Mouse (Mus musculus) mouse trophoblast stem cell (cell line): Measurements from ENCODE around the gene Gm4175.
"Not testable (repeated sequence)": the region's sequence is repeated elsewhere in the genome, so short reads cannot be mapped to it uniquely, and the experiment has no call there.

ENCODE experiments used
- in situ Hi-C, 2 experiments: fragments of 300-500 bp; cut with MseI, MboI; formaldehyde crosslinking; loops; 2 replicates in 1 of 2; 3 replicates in 1 of 2; pipeline ENCODE4 v1.15.1; 2025

The Gm4175 gene

GRCm38 (mm10) chr7:21761375-21761774 is at the start of gene Gm4175:
Gene Gm4175 (minus strand): TSS chr7:21761475.
- in situ Hi-C loops, result not testable (repeated sequence)

- in situ Hi-C loops, result not testable (repeated sequence)
These were observed 35.4 kb upstream of the Gm4175 start, which contains the start of gene Gm4177 for GRCm38 (mm10) chr7:21796628-21797027. Gene Gm4177 (minus strand): TSS chr7:21796728.
